Mouse (Mus musculus) stomach, postnatal 0 days (tissue): ENCODE measurements at regions not wholly inside any gene's neighbourhood (a gene's known extent, or its start where the extent isn't known, plus 50 kb on each side); places are given as distances from the start of the nearest gene placed in this dataset.
A peak's percentile ranks its signal among the peaks of the same experiment; 100 is the strongest.

Experiments
- ATAC-seq: fragments of 200-750 bp; cut with Nextera tagmentation; 2 replicates; pipeline ENCODE4 v1.8.0; 2017; ENCODE audit not compliant: low FRiP score, low TSS enrichment
- DNase-seq: peaks from one replicate; pipeline ENCODE4 v3.0.0-alpha.2; 2016; ENCODE audit warnings: low spot score
- H3K27ac ChIP-seq: fragments of 300-500 bp; sonication (generic); replicated peaks from 2 replicates; pipeline ENCODE4 v1.5.1; 2014; ENCODE audit warnings: mild to moderate bottlenecking, control low read depth
- H3K27me3 ChIP-seq: fragments of 300-500 bp; sonication (generic); 2 replicates; pipeline ENCODE4 v1.6.1; 2014; ENCODE audit warnings: low read length; ENCODE audit not compliant: control insufficient read depth, insufficient read depth
- H3K36me3 ChIP-seq: fragments of 300-500 bp; sonication (generic); 2 replicates; pipeline ENCODE4 v1.6.1; 2014; ENCODE audit warnings: low read length, mixed read lengths; ENCODE audit not compliant: control insufficient read depth, insufficient read depth
- H3K4me1 ChIP-seq: fragments of 300-500 bp; sonication (generic); replicated peaks from 2 replicates; pipeline ENCODE4 v1.6.1; 2014; ENCODE audit warnings: antibody characterized with exemption; ENCODE audit not compliant: control insufficient read depth, insufficient read depth
- H3K4me2 ChIP-seq: fragments of 300-500 bp; sonication (generic); replicated peaks from 2 replicates; pipeline ENCODE4 v1.6.1; 2014; ENCODE audit warnings: low read depth, mild to moderate bottlenecking, control low read depth, moderate library complexity
- H3K4me3 ChIP-seq: fragments of 300-500 bp; sonication (generic); 2 replicates; pipeline ENCODE4 v1.5.1; 2014; ENCODE audit warnings: low read depth, low read length, control low read depth
- H3K9ac ChIP-seq: fragments of 300-500 bp; sonication (generic); 2 replicates; pipeline ENCODE4 v1.6.1; 2014; ENCODE audit warnings: mild to moderate bottlenecking, low read length, control low read depth, mixed read lengths
- H3K9me3 ChIP-seq: fragments of 300-500 bp; sonication (generic); 2 replicates; pipeline ENCODE4 v1.6.1; 2016; ENCODE audit warnings: low read length; ENCODE audit not compliant: control insufficient read depth
- CTCF ChIP-seq: IDR thresholded peaks from 2 replicates; pipeline ENCODE4 v1.5.1; 2016; ENCODE audit warnings: antibody characterized with exemption, low read depth, mild to moderate bottlenecking, moderate library complexity
- EP300 ChIP-seq: optimal IDR thresholded peaks from 2 replicates; pipeline ENCODE3; 2016; ENCODE audit warnings: antibody characterized with exemption
- WGBS: fragments of 180-500 bp; shearing (Covaris S2); extraction: QIAGEN DNeasy Blood & Tissue Kit; methylation state at CpG from one replicate; pipeline ENCODE4 v1.1.7; 2014; 5-methylcytosine and 5-hydroxymethylcytosine counted together

DNA sequence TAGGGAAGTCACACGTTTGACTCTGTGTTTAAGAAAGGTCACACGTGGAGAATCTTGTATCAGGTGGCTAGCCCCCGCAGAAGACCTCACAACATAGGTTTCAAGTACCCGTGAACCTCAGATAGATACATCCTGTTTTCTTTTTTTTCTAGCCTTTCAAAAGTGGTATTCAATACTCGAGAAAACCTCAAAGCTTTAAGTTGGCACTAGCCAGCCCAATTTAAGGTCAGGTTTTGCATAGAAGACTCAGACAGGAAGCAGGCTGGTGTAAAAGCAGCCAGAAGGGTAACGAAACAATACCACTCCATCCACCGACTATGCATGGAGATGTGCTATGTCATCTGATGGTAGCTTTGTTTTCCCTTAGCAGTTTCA, 174.8 kb upstream of the Cxcr4 start:
- Histone ChIP-seq H3K9me3 (no peaks in the 10 kb centered on the region), H3K9ac (no peak overlapping the region), H3K4me2 (no peak overlapping the region), H3K27ac (no peak overlapping the region), H3K27me3 (no peaks in the 10 kb centered on the region), H3K4me1 (no peaks in the 10 kb centered on the region), H3K4me3 (no peak overlapping the region), H3K36me3 (no peaks in the 10 kb centered on the region)
- 62% methylated on average over 7 of the region's 7 CpGs for whole genome bisulfite sequencing
- ATAC-seq = no peak
- TF ChIP-seq EP300 (no peak), CTCF (no peak)
- no peak for DNase-seq

DNA sequence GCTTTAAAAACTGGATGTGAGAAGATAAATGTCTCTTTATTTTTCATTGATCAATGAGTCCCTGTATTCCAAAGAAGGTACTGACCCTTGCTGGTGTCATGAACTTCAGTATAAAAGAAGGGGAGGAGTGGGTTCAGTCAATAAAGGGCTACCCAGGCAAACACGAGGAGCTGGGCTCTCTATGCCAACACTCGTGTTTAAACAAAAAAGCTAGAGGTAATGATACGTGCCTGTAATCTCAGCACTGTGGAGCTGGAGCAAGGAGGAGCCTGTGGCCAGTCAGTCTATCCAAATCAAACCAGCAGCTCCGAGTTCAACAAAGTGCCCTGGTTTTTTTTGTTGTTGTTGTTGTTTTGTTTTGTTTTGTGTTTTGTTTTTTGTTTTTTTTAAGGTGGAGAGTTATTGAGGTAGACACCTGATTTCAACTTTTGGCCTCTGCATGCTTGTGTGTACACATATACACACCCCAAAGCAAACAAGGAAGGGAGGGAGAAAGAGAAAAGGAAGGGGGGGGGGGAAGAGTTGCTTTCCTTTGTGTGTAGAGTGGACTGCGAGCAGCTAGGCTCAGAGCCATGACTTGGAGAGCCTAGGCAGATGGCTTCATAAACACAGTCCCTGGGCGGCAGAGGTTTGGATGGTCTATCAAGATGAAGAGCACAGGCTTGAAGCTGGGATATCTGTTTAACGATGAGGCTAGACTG, 174.2 kb upstream of the Cxcr4 start:
- WGBS = 33% methylated on average over 7 of the region's 7 CpGs
- no peaks in the 10 kb centered on the region for H3K4me1 ChIP-seq
- no peak overlapping the region for H3K4me3 ChIP-seq
- H3K27me3 ChIP-seq = no peaks in the 10 kb centered on the region
- no peaks in the 10 kb centered on the region for H3K36me3 ChIP-seq
- H3K9me3 ChIP-seq = no peaks in the 10 kb centered on the region
- H3K4me2 ChIP-seq = no peak overlapping the region
- TF ChIP-seq CTCF = no peak
- TF ChIP-seq EP300 = no peak
- no peak overlapping the region for H3K27ac ChIP-seq
- ATAC-seq = peak; percentile 86
- H3K9ac ChIP-seq = no peak overlapping the region
- peak; percentile 27 for DNase-seq

DNA sequence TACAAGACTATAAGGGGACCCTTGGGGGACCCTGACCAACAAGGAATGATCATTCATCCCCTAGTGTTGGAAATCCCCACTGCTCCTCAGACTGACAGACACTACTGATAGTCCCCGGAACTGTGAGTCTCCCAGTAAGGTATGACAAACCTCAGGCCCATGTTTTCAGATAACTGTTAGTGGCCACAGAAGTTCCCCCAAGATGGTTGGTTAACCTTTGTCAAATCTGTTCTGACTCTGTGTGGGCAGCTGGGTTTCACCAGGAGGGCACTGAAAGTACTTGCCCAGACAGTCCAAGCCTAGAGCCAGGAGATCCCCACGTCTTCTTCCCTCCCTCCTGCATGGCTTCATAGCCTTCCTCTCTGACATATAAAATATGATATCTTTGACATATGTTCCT, 173.5 kb upstream of the Cxcr4 start:
- no peak overlapping the region for H3K9ac ChIP-seq
- no peak overlapping the region for H3K4me2 ChIP-seq
- no peak overlapping the region for H3K27ac ChIP-seq
- H3K4me1 ChIP-seq = no peaks in the 10 kb centered on the region
- H3K4me3 ChIP-seq = no peak overlapping the region
- 57% methylated on average over 2 of the region's 2 CpGs for WGBS
- H3K36me3 ChIP-seq = no peaks in the 10 kb centered on the region
- ATAC-seq (no peak), DNase-seq (no peak)
- H3K9me3 ChIP-seq = no peaks in the 10 kb centered on the region
- TF ChIP-seq EP300 (no peak), CTCF (no peak)
- H3K27me3 ChIP-seq = no peaks in the 10 kb centered on the region

DNA sequence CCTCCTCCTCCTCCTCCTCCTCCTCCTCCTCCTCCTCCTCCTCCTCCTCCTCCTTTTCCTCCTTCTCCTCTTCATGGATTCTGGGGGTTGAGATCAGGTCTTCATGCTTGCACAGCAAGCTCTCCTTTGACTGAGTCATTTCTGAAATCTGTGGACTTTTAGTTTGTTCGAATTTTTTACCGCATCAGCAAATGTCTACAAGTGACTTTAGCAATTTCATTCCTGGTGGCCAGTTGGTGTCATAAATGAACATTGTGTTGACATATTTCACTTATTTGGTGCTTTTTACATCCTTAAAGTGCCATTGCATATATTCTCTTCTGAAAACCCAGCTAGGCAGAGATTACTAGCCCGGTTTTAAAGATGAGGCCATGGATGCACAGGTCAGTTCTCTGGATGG, 173.0 kb upstream of the Cxcr4 start:
- TF ChIP-seq CTCF = no peak
- TF ChIP-seq EP300 = no peak
- H3K4me2 ChIP-seq = no peak overlapping the region
- no peak for DNase-seq
- H3K9ac ChIP-seq = no peak overlapping the region
- no peak overlapping the region for H3K27ac ChIP-seq
- H3K9me3 ChIP-seq = no peaks in the 10 kb centered on the region
- H3K36me3 ChIP-seq = no peaks in the 10 kb centered on the region
- 74% methylated on average over 3 of the region's 3 CpGs for WGBS
- H3K27me3 ChIP-seq = no peaks in the 10 kb centered on the region
- H3K4me1 ChIP-seq = no peaks in the 10 kb centered on the region
- ATAC-seq = no peak
- no peak overlapping the region for H3K4me3 ChIP-seq

DNA sequence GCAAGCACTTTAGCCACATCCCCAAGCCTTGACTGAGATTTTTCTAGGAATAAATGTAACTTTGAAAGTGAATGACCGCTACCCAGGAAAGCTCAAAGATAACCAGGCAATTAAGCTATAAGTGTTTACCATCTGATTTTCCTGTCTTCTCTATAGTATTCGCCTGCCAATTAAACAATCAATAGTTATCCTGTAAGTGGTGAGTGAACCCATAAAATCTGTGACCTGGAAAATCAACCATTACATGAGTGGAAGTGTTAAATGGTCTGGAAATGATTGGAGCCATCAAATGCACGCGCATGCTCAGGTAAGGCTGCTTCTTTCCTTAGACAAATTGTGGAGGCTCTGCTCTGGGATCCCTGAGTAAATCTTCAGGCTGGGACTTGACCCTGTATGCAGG, 170.8 kb upstream of the Cxcr4 start:
- no peak overlapping the region for H3K4me2 ChIP-seq
- ATAC-seq = no peak
- 89% methylated on average over 4 of the region's 4 CpGs for WGBS

DNA sequence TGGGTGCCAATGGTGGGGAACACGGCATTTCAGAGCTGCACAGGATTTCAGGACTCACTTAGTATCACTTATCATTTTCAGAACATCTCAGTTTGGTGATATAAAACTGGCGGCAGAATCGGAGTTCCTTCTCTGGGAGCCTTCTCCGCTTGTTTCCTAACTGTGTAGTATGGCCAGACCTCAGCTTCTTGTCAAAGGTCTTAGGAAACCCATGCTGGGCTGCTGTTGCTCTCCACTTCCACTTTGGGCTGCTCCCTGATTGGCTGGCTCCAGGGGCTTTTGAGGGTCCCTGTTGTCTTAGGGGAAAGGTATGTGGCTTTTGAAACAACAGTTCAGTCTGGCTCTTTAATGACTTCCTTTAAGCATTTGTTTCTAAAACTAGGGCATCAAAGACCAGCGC, 170.0 kb upstream of the Cxcr4 start:
- H3K9me3 ChIP-seq = no peaks in the 10 kb centered on the region
- H3K27ac ChIP-seq = no peak overlapping the region
- no peak overlapping the region for H3K9ac ChIP-seq
- no peaks in the 10 kb centered on the region for H3K36me3 ChIP-seq
- 82% methylated on average over 5 of the region's 5 CpGs for WGBS
- no peak overlapping the region for H3K4me3 ChIP-seq
- DNase-seq = no peak
- no peak overlapping the region for H3K4me2 ChIP-seq
- no peaks in the 10 kb centered on the region for H3K27me3 ChIP-seq
- no peaks in the 10 kb centered on the region for H3K4me1 ChIP-seq
- no peak for ATAC-seq
- TF ChIP-seq EP300 = no peak
- TF ChIP-seq CTCF = no peak

More for the DNA sequence above, 170.8 kb upstream of the Cxcr4 start:
- H3K36me3 ChIP-seq = no peaks in the 10 kb centered on the region
- H3K27me3 ChIP-seq = no peaks in the 10 kb centered on the region
- no peaks in the 10 kb centered on the region for H3K9me3 ChIP-seq
- no peak overlapping the region for H3K9ac ChIP-seq
- H3K27ac ChIP-seq = no peak overlapping the region
- H3K4me1 ChIP-seq = no peaks in the 10 kb centered on the region
- no peak for DNase-seq
- no peak overlapping the region for H3K4me3 ChIP-seq
- TF ChIP-seq CTCF = no peak
- no peak for TF ChIP-seq EP300
